Mouse (Mus musculus): ENCODE results near the gene Gm45021. TPM values are rescaled to one million over a fixed set of nuclear protein-coding genes. Genes with fewer than 3 reads are reported as not detected.

Gm45021 gene
- polyA plus RNA-seq, 1 experiment from 2014 or later = not detected

DNA sequence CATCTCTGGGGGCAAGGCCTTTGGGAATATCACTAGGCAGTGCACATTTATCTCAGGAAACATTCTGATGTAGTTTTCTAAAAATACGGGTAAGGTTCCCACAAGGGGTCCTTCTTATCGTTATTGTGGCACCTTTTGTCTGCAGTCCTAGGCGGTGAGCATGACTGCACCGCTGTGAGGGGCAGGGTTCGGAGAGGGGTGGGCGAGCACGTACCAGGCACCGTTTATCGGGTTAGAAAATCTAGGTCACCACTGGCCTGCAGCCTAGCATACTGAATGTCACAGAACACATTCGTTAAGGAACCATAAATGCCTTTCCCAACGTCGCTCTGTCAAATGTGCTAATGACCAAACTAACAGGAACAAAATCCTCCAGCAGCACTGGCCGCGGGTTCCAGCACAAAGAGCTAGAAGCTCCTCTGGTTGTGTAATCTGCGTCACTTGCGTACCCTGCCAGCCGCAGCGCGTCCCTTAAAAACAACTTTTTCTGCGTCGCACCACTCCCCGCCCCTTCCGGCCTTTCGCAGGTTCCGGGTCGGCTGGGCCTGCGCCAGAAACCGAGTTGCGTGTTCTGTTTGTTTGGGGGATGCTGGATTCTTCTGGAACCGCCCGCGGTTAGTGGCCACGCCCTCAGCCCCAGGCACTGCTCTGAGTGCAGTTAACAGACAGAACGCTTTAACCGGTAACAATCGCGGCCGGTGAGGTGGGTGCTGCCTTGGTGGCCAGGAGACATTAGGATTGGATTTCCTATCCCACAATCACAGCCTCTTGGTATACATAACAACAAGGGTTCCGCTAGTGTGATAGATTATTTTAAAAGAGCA is 34.9 kb upstream of the Gm45021 start, which contains the start of gene Lrrc61:
TSS of gene Lrrc61 (plus strand) at position 517 of the 824 bp plus-strand sequence.
- Histone ChIP-seq H3K9ac (peak within 1 kb of the TSS; percentile 81), H3K27ac (peak within 1 kb of the TSS; percentile 98), H3K4me2 (peak within 1 kb of the TSS; percentile 73), H3K9me3 (replicated peaks) (no peaks in the 10 kb centered on the region), H3K27me3 (no peaks in the 10 kb centered on the region), H3K4me3 (peak within 1 kb of the TSS; percentile 47), H3K36me3 (ENCODE audit: poor library complexity, severe bottlenecking) (peaks cover 16% of the 10 kb centered on the region; the same call in 1 of the 2 replicates), H3K4me1 (peaks cover 20% of the 10 kb centered on the region)
- ATAC-seq = peak; percentile 94
- WGBS = under 1% methylated on average over 39 of the region's 39 CpGs

DNA sequence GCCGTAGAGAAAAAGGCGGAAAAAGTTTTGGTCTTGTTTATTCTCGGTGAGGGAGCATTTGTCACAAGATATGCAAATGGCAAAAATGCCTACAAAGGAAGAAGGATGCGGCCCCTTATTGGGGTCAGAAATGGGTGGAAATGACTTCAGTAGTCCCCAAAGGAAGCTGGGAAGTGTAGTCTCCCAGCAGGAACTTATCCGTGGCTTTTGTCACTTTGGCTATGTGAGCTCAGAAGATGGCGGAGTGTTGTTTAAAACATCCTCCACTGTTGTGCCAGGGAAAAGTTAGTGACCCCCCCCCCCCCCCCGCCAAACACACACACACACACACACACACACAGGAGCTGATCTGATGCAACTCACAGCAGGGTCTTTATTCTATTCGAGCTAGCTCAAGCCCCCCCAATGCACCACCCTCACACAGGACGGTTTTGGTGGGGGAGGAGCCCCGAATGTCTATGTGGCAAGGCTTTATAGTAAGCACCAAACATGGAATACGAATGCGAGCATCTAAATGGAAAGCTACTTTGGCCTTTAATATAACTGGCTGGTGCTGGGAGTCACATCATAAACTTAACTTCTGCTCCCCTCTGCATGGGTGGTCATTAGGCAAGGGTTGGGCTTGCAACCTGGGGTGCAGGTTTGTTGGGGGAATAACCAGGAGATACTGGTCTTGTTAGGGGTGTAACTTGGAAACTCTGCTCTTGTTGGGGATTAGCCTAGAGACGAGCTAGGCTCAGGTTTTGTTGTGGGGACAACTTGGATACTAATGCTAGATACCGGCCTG is 34.1 kb upstream of the Gm45021 start:
- H3K36me3 ChIP-seq (ENCODE audit: poor library complexity, severe bottlenecking) = peaks cover 16% of the 10 kb centered on the region; the same call in 1 of the 2 replicates
- peak overlapping the region; percentile 81 for H3K9ac ChIP-seq
- no peaks in the 10 kb centered on the region for H3K9me3 ChIP-seq (replicated peaks)
- H3K27me3 ChIP-seq = no peaks in the 10 kb centered on the region
- peak; percentile 86 for ATAC-seq
- peak overlapping the region; percentile 47 for H3K4me3 ChIP-seq
- 25% methylated on average over 14 of the region's 14 CpGs for WGBS
- peak overlapping the region; percentile 98 for H3K27ac ChIP-seq
- peak overlapping the region; percentile 73 for H3K4me2 ChIP-seq
- H3K4me1 ChIP-seq = peaks cover 20% of the 10 kb centered on the region

DNA sequence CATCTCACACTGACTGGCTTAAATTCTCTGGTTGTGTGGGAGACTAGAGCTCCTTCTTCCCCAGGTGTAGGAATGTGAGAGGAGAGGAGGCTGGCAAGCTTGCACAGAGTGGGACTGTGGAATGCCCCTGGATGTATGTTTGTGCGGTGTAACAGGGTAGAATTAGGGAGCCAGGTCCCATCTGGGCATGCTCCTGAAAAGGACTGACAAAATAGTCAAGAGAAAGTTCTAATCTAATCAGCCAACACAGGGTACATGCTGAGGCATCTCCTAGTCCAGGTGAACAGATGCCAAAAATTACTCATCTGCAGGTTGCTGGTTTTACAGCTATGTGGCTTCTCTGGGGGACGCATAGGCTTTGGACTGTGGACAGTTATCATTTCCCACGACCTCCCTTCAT is 33.5 kb upstream of the Gm45021 start:
- Histone ChIP-seq H3K36me3 (ENCODE audit: poor library complexity, severe bottlenecking) (peaks cover 16% of the 10 kb centered on the region; the same call in 1 of the 2 replicates), H3K4me1 (peaks cover 20% of the 10 kb centered on the region), H3K9me3 (replicated peaks) (no peaks in the 10 kb centered on the region), H3K4me2 (peak overlapping the region; percentile 73; the same call in 1 of the 2 replicates), H3K9ac (no peak overlapping the region), H3K4me3 (peak overlapping the region; percentile 47; the same call in 1 of the 2 replicates), H3K27ac (peak overlapping the region; percentile 98; the same call in 1 of the 2 replicates), H3K27me3 (no peaks in the 10 kb centered on the region)
- 86% methylated on average over 3 of the region's 3 CpGs for WGBS
- no peak for ATAC-seq

DNA sequence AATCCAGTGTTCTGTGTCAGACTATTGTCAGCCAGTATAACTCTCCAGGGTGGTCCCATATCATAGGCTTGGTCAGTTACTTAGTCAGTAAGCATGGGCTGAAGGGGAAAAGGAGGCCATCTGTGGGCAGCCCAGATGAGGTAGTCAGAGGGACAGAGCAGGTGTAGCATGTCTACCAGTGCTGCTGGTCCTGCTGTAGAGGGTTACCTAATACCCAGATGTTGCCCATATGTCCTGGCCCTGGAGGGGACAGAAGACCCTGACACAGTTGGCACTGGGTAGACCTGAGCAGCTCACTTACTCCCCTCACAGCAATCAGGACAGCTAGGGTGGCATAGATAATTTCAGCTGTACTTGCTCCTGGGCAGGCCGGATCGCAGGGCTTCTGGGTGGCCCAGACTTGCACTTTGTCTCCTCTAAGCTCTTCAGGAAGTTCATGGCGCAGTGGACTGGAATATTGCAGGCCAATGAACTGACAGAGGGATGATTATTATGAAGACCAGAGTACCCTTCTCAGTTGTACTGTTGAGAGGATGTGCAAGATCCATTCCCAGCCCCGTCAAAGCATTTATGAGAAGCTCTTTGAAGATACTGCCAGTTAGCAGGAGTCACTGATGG is 23.6 kb upstream of the Gm45021 start:
- H3K4me1 ChIP-seq = peaks cover 11% of the 10 kb centered on the region
- WGBS = 95% methylated on average over 4 of the region's 4 CpGs

DNA sequence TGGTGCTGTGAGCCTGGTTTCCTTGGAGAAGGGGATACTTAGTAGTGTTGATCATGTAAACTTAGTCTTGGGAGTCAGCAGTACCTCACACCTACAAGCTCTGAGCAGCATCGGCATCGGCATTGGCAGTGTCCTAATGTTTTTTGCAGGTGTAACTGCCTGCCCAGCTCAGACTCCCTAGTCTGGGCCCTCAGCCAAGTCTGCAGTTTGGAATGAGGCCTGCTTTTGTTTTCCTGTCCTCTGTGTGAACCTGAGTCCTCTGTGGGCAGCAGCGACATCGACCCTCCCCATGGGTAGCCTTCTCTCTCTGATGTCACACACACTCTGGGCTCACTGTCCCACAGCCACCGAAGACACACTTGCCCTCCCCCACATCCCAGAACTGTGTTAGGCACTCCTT is 23.1 kb upstream of the Gm45021 start:
- Histone ChIP-seq H3K4me3 (no peak overlapping the region), H3K9me3 (replicated peaks) (no peaks in the 10 kb centered on the region), H3K27ac (no peak overlapping the region), H3K9ac (no peak overlapping the region), H3K4me2 (no peak overlapping the region), H3K27me3 (no peaks in the 10 kb centered on the region), H3K4me1 (peaks cover 11% of the 10 kb centered on the region), H3K36me3 (ENCODE audit: poor library complexity, severe bottlenecking) (peaks cover 34% of the 10 kb centered on the region)
- WGBS = 45% methylated on average over 5 of the region's 5 CpGs
- ATAC-seq = no peak

More for the DNA sequence above, 23.6 kb upstream of the Gm45021 start:
- no peak for ATAC-seq
- H3K36me3 ChIP-seq (ENCODE audit: poor library complexity, severe bottlenecking) = peaks cover 37% of the 10 kb centered on the region
- no peak overlapping the region for H3K4me3 ChIP-seq
- H3K9ac ChIP-seq = no peak overlapping the region
- no peak overlapping the region for H3K27ac ChIP-seq
- no peak overlapping the region for H3K4me2 ChIP-seq
- no peaks in the 10 kb centered on the region for H3K27me3 ChIP-seq
- no peaks in the 10 kb centered on the region for H3K9me3 ChIP-seq (replicated peaks)

DNA sequence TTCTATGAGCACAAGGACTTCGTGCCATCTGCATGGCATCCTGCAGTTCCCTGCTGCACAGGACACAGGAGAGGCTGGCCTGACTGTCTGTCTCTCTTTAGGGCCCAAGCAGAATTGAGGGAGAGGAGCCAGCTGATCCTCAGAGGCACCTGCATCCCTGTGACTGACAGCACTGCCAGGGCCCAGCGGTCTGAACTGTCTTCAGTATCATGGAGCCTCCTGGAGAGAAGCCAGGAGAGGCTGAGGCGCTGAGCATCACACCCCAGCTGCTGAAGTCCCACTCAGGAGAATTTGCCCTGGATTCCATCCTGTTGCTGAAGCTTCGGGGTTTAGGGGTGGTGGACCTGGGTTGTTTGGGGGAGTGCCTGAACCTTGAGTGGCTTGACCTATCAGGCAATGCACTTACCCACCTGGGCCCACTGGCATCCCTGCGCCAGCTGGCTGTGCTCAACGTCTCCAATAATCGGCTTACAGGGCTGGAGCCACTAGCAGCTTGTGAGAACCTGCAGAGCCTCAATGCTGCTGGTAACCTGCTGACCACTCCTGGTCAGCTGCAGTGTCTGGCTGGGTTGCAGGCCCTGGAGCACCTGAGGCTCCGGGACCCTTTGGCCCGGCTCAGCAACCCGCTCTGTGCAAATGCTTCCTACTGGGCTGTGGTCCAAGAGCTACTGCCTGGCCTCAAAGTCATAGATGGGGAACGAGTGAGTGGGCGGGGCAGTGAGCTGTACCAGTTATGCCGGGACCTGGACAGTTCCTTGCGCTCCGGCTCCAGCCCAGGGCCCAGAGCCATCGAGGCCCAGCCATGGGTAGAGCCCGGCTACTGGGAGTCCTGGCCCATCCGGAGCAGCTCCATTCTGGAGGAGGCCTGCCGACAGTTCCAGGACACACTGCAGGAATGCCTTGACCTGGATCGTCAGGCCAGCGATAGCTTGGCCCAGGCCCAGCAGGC is 21.1 kb upstream of the Gm45021 start:
- peaks cover 31% of the 10 kb centered on the region for H3K36me3 ChIP-seq (ENCODE audit: poor library complexity, severe bottlenecking)
- 85% methylated on average over 21 of the region's 21 CpGs for WGBS
- H3K9me3 ChIP-seq (replicated peaks) = no peaks in the 10 kb centered on the region
- no peak overlapping the region for H3K4me2 ChIP-seq
- H3K4me3 ChIP-seq = no peak overlapping the region
- H3K27ac ChIP-seq = no peak overlapping the region
- H3K27me3 ChIP-seq = no peaks in the 10 kb centered on the region
- peak; percentile 50 for ATAC-seq
- H3K9ac ChIP-seq = no peak overlapping the region; the same call in 1 of the 2 replicates
- peaks cover 11% of the 10 kb centered on the region for H3K4me1 ChIP-seq

DNA sequence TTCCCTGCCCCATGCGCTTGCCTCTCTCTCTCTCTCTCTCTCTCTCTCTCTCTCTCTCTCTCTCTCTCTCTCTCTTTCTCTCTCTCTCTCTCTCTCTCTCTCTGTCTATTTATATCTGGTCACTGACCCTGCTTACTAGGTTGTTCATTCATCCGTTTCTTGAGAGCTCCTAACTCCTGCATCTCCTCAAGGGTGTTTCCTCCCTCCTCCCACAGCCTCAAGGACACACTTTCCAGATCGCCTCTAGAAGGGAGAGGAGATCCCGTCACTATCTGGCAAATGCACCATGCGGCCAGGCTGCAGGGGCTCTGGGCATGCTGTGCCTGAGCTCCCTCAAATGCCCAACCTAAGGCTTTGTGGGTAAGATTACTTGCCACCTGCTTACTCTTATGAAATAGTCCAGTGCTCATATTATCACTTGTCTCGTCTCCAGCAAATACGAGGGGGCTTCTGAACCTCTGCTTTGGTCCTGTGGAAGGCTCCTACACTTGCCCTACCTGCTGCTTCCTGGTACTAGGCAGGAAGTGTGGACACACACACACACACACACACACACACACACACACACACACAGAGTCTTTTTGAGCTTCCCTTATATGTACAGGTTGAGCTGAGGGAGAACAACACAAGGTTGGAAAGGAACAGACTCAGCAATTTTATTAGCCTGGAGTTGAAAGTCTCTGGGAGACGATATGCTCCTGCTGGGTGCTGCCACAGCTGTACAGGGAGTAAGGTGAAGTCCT is 20.2 kb upstream of the Gm45021 start:
- Histone ChIP-seq H3K4me1 (peaks cover 11% of the 10 kb centered on the region), H3K36me3 (ENCODE audit: poor library complexity, severe bottlenecking) (peaks cover 23% of the 10 kb centered on the region)
- ATAC-seq = no peak

DNA sequence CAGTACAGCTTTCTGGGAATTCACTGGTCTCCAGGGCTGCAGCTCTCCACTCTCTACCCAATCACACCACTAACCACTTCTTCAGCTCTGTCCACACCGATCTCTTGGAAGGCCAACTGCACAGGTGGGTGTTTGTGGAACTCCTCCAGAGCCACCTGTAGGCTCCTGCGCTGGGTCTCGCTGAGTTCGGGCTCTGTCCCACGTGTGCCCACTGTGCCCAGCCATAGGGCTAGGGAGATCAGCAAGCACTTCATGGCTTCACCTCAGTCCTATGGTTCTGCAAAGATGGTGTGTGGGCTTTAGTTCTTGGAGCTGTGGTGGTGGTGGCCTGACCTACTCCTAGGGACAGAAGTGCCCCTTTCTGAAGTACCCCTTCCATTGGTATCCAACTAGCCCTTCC is 17.4 kb upstream of the Gm45021 start:
- no peaks in the 10 kb centered on the region for H3K9me3 ChIP-seq (replicated peaks)
- no peak for ATAC-seq
- no peak overlapping the region for H3K27ac ChIP-seq
- H3K4me1 ChIP-seq = peaks cover 4% of the 10 kb centered on the region
- no peak overlapping the region for H3K4me2 ChIP-seq
- H3K27me3 ChIP-seq = no peaks in the 10 kb centered on the region
- no peak overlapping the region for H3K9ac ChIP-seq
- 93% methylated on average over 5 of the region's 5 CpGs for WGBS
- H3K36me3 ChIP-seq (ENCODE audit: poor library complexity, severe bottlenecking) = peaks cover 7% of the 10 kb centered on the region
- H3K4me3 ChIP-seq = no peak overlapping the region

More for the DNA sequence above, 20.2 kb upstream of the Gm45021 start:
- H3K4me3 ChIP-seq = no peak overlapping the region
- 88% methylated on average over 8 of the region's 8 CpGs for WGBS
- H3K9me3 ChIP-seq (replicated peaks) = no peaks in the 10 kb centered on the region
- no peak overlapping the region for H3K27ac ChIP-seq
- H3K4me2 ChIP-seq = no peak overlapping the region
- H3K9ac ChIP-seq = no peak overlapping the region
- no peaks in the 10 kb centered on the region for H3K27me3 ChIP-seq

DNA sequence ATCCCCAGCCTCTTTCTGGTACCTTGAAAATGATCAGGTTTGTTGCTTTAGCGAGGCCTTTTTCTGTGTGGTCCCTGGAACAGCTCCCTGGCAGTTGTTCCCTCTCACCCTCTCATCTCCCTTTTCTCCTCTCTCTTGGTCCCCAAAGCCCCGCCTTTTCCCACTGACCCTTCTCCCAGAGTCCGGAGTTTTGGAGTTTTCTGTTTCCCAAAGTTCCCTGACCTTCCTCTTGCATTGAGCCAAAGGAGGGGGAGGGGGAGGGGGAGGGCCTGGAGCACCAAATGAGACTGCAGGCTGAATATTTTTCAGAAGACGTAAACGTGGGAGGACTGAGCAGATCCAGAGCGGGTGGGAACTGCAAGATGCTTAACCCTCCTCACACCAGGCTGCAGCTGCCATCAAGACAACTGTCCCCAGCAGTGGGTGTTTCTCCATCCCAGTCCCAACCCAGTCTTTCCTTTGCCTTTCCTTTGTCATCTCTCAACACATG is 16.8 kb upstream of the Gm45021 start, which contains the start of gene Rarres2:
TSS of gene Rarres2 (minus strand) at position 218 of the 490 bp plus-strand sequence.
- Histone ChIP-seq H3K9me3 (replicated peaks) (no peaks in the 10 kb centered on the region), H3K36me3 (ENCODE audit: poor library complexity, severe bottlenecking) (peaks cover 7% of the 10 kb centered on the region; the same call in 1 of the 2 replicates), H3K27me3 (no peaks in the 10 kb centered on the region), H3K4me2 (no peak within 1 kb of the TSS), H3K4me3 (no peak within 1 kb of the TSS), H3K9ac (no peak within 1 kb of the TSS), H3K4me1 (peaks cover 4% of the 10 kb centered on the region), H3K27ac (no peak within 1 kb of the TSS)
- WGBS = 39% methylated on average over 6 of the region's 6 CpGs
- ATAC-seq = no peak

DNA sequence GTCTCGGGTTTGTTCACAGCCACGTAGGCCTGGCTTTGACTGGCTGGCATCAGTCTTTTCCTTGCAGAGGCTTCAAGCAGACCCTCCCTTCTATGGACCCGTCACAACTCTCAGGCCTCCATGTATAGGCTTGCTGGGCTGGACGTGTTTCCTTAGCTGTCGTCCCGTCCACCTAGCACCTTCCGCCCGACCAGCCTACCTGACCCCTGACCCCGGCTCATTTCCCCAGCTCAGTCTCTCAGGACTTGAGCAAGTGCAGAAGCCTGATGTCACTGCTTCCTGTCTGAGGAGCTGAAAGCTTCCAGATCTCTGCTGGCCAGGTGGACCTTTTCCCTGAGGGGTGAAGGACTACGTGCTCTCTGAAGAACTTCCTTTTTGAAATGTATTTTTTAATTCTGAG is 16.1 kb upstream of the Gm45021 start:
- Histone ChIP-seq H3K4me2 (no peak overlapping the region), H3K4me3 (no peak overlapping the region), H3K4me1 (peaks cover under 1% of the 10 kb centered on the region; the same call in 1 of the 2 replicates), H3K36me3 (ENCODE audit: poor library complexity, severe bottlenecking) (peaks cover 6% of the 10 kb centered on the region; the same call in 1 of the 2 replicates), H3K27ac (no peak overlapping the region), H3K9ac (no peak overlapping the region), H3K9me3 (replicated peaks) (no peaks in the 10 kb centered on the region), H3K27me3 (no peaks in the 10 kb centered on the region)
- no peak for ATAC-seq
- 75% methylated on average over 10 of the region's 10 CpGs for WGBS

All from forebrain, embryonic 13.5 days (tissue).